Mouse (Mus musculus): ENCODE measurements around the gene Rpl6. TPM values are rescaled to one million over a fixed set of nuclear protein-coding genes. Genes with fewer than 3 reads are reported as not detected.

The Rpl6 gene
- polyA plus RNA-seq, 1 experiment: 121 TPM

DNA sequence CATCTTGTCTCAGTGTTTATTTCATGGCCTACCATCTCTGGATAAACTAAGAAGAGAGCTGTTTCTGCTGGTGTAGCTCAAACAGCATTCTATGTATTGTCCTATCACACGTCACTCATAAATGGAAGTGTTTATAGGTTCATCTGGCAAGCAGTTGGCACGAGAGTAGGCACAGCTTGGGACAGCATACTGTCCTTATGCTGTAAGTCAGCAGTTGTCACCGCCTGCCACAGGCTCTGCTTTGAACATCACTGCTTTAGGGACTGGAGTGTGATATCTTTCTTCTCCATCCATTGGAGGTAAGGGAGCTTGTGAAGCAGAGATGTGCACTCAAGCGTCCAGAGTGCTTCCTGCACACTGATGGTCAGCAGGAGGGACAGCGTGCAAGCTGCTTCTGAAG, 35.6 kb downstream of the Rpl6 start:
- TF ChIP-seq GATA1 (IDR thresholded peaks at IDR 0.05; ENCODE audit: low read length): no peak

DNA sequence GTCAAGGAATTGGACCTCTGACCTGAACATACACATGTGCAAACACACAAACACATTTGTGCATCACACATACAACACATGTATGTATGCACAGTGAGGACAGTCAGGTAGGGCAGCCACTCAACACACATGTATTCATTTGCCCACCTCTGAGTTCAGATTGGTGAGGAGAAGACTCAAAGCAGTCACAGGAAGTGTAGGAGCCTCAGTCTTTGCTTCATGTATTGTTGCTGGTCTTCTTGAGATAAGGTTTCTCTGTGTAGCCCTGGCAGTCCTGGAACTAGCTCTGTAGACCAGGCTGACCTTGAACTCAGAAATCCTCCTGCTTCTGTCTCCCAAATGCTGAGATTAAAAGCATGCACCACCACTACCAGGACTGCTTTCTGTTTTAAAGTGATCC, 36.9 kb downstream of the Rpl6 start:
- no peak for TF ChIP-seq GATA1 (IDR thresholded peaks at IDR 0.05; ENCODE audit: low read length)

DNA sequence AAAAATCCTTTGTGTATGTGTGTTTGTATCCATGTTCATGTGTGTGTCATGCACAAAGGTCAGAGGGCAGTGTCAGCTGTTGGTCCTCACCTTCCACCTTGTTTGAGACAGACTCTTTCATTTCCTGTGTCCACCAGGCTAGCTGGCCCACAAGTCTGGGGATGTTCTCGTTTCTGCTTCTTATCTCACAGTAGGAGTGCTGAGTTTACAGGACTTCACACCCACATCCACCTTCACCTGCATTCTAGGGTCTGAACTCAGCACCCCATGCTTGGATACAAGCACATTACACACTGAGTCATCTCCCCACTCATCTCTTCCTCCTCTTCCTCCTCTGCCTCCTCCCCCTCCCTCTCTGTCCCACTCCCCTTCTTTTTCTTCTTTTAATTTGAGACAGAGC, 38.0 kb downstream of the Rpl6 start:
- TF ChIP-seq GATA1 (IDR thresholded peaks at IDR 0.05; ENCODE audit: low read length): no peak

DNA sequence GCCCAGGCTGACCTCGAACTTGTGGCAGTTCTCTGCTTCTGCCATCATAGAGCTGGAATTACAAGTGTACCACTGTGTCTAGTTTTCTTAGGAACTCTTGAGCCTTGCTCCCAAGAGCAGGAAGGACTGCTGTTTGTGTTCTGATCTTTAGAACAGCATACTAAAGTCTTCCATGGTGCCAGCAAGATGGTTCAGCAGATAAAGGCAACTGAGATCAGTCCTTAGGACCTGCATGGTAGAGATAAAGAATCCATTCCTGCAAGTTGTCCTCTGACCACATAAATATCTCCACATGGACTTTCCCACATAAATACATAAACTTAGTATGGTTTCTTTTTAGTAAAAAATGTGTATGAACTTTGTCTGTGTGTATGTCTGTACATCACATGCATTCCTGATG, 38.4 kb downstream of the Rpl6 start:
- peak; percentile 77 for TF ChIP-seq GATA1 (IDR thresholded peaks at IDR 0.05; ENCODE audit: low read length)

DNA sequence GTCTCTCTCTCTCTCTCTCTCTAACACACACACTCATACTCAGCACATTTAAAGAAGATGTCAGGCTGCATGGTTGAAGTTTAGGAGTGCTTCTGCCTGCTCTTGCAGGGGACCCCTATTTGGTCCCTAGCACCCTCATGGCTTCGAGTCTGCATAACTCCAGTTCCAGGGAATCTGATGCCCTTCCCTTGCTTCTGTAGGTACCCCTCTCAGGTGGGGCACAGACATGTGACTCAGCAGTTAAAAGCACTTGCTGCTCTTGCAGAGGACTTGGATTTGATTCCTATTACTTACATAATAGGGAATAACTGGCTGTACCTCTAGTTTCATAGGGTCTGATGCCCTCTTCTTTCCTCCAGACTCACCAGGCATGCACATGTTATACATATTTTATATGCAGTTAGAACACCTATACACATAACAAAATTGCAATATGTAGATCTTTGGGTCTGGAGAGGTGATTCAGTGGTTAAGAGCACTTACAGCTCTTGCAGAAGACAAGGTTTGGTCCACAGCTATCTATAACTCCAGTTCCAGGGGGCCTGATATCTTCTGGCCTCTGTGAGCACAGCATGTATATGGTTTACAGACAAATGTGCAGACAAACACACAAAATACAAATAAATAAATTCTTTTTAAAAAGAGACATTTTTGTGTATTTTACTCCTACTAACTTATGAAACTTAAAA, 39.5 kb downstream of the Rpl6 start:
- TF ChIP-seq GATA1 (IDR thresholded peaks at IDR 0.05; ENCODE audit: low read length): no peak

DNA sequence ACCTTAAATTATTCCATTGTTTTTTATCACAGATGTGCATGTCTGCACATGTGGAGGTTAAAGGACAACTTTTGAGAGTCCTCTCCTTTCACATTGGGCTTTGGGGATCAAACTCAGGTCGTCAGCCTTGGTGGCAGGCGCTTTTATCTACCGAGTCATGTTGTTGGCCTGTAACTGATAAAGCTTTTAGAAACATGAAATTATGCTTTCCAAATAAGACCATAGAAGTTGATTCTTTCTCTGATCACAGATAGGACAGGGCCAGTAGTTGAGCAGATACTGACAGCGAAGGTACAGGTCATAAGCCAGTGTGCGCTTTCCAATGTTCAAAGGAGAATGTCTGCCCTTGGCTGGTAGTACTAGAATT, 40.1 kb downstream of the Rpl6 start:
- TF ChIP-seq GATA1 (IDR thresholded peaks at IDR 0.05; ENCODE audit: low read length): peak; percentile 53

DNA sequence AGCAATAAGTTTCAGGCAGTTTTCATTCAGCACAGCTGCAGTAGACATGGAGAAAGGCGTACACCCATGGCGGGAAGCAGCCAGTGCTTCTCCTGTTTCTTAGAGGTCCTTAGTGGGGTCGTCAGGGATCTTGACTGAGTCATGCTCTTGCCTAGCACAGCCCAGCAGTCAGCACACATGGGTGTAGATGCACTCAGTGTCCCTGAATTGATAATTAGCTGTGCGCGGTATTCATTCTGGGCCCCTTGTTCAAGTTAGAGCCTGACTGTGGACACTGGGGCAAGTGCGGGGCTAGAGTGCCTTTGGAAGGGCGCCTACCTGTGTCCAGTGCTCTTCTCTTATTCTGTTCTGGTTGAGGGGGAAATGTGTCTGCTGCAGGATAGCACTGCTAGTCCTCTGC, 40.9 kb downstream of the Rpl6 start:
- TF ChIP-seq GATA1 (IDR thresholded peaks at IDR 0.05; ENCODE audit: low read length): no peak

DNA sequence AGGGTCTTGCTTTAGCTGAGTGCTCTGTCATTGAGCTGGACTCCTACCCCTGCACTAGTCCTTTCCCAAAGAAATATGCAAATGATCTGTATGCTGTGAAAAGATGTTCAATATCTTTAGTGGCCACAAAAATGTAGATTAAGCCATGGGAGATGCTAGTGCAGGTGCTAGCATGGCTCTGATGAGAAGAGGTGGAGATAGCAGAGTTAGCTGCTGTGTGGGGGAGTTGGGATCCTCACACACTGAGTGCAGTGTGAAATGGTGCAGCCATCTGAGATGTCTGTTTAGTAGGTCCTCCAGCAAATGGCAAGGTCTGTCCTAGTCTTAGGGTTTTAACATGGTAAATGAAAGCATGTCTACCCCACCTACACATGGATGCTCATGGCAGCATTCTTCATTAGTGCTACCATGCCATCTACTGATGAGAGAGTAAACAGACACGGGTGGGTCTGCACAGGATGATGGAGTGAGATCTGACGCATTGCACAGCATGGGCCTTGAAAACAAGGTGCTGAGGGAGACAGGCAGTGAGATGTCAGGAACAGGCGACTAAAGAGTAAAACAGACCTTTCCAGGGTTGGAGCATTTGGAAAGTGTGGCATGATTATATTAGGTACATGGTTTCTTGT, 44.6 kb downstream of the Rpl6 start:
- TF ChIP-seq GATA1 (IDR thresholded peaks at IDR 0.05; ENCODE audit: low read length): no peak

DNA sequence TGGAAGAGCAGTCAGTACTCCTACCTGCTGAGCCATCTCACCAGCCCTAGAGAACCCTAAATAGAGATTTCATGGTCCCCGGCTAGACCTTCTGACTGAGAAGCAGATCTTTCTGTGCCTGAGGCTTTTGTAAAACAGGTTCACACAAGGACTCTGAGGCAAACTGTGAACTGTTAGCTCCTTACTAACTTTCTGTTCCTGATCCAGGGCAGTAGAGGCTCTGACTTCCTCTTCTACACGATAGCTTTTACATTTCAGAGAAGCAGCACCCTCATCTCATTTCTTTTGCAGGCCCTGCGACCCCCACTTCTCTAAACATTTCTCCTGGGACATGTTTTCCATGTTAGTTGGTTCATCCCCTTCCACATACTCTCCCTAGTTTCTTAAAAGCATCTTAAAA, 45.4 kb downstream of the Rpl6 start:
- TF ChIP-seq GATA1 (IDR thresholded peaks at IDR 0.05; ENCODE audit: low read length): no peak

DNA sequence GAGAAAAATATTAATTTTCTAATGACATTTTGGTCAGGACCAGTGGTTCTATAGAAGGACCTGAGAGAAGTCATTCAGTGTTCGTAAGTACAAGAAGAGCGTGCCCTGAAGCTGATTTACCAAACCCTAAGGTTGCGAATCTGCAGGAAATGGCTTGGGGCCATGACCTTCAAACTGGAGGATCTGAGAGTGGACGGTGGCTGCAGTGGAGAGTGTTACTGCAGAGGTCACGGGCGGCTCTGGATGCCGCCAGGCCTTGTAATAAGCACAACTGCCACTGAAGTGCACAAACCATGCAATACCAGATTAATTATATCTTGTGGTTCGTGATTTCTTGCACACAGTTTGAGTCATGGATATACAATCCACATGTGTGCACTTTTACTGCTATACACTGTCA, 47.5 kb downstream of the Rpl6 start:
- no peak for TF ChIP-seq GATA1 (IDR thresholded peaks at IDR 0.05; ENCODE audit: low read length)

DNA sequence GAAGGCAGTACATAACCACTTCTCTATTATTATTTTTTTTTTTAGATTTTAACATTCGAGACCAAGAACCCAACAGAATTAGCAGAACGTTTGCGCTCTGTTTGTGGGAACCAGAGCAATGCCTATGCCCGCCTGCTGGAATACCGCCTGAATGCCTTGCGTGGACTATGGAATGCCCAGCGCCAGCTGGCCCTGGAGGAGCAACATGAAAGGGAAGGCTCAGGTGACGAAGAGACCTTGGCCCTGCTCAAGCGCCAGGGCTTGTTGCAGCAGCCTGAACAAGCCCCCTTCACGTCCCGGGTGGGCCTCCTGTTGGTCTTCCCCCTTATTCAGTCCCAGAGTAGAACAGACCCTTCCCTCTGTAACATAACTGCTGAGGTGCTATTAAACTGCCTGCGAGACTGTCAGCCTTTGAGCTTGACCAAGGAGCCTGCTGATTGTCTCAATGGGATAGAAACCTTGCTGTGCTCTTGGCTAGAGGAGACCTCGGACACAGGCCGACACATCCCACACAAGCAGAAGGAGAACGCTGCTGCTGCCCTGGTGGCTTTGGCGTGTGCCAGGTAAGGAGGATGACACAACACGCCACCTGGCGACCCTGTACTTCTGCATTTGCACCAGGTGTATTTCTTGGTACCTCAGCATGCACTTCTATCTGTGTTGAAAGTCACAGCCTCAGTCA, 49.7 kb downstream of the Rpl6 start:
- TF ChIP-seq GATA1 (IDR thresholded peaks at IDR 0.05; ENCODE audit: low read length): no peak

DNA sequence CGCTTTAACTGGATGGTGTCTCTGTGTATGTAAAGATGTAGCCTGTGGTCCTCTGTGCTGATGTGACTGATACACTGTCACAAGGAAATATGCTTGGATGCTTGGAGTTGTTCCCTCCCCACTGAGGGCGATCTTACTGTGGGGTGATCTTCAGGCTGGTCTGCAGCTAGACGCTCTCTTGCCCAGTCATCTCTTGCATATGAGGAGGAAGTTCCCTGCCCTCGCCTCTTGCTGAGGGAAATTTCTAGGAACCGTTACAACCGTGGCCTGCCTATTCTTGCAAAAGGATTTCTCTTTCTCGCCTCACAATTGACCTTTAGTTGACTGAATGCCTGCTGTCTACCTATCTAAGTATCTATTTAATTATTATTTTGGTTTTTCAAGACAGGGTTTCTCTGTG, 50.7 kb downstream of the Rpl6 start:
- no peak for TF ChIP-seq GATA1 (IDR thresholded peaks at IDR 0.05; ENCODE audit: low read length)

Other genes with a start within 250 kb of the Rpl6 start
- not detected in 2 replicates for gene Rph3a, start 194.4 kb upstream of the Rpl6 start, polyA plus RNA-seq (2012)
- gene Ptpn11, start 13.1 kb upstream of the Rpl6 start, polyA plus RNA-seq (2012): 29.3 and 31.0 TPM in 2 replicates
- gene Hectd4, start 15.7 kb downstream of the Rpl6 start, polyA plus RNA-seq (2012): 15.6 and 19.3 TPM in 2 replicates
- 14.7 and 17.8 TPM in 2 replicates for gene Trafd1, start 181.2 kb downstream of the Rpl6 start, polyA plus RNA-seq (2012)
- 5.2 and 5.3 TPM in 2 replicates for gene Naa25, start 193.5 kb downstream of the Rpl6 start, polyA plus RNA-seq (2012)
- 2.0 TPM in 2 replicates for gene Tmem116, start 247.4 kb downstream of the Rpl6 start, polyA plus RNA-seq (2012)
- gene Erp29, start 248.0 kb downstream of the Rpl6 start, polyA plus RNA-seq (2012): 214 and 282 TPM in 2 replicates